In genomic region chr14:118473188-118473830, GRCm38 (mm10) we compare ENCODE assay signal across 8 mouse cellular contexts.
A peak's percentile ranks its signal among the peaks of the same experiment; 100 is the strongest.
DNase-seq lines count a peak whose midpoint lies in the region; ATAC-seq and TF ChIP-seq lines count a peak whose summit lies in the region.

No protein-coding gene starts in this region.

- DNase-seq in heart, postnatal 25 days (ENCODE audit: low spot score), result no peak
- peak; percentile 62 for DNase-seq in hindbrain, embryonic 14.5 days (ENCODE audit: low spot score)
- DNase-seq in midbrain, embryonic 14.5 days, result peak; percentile 74
- DNase-seq in adrenal gland, postnatal 14 days, result no peak
- no peak for DNase-seq in cerebellum, adult 11-12 months
- DNase-seq in Muller cell, postnatal 12 days (ENCODE audit: inconsistent ontology term), result no peak

- WGBS in heart, embryonic 15.5 days, result 12% methylated on average over 20 of the region's 20 CpGs
- WGBS in hindbrain, embryonic 14.5 days, result 6% methylated on average over 20 of the region's 20 CpGs
- WGBS in midbrain, embryonic 14.5 days, result 4% methylated on average over 20 of the region's 20 CpGs

- H3K4me3 ChIP-seq in heart, embryonic 15.5 days, result peak overlapping the region; percentile 57
- H3K4me3 ChIP-seq in cortical plate, adult 2 months (ENCODE audit: insufficient read depth, low read length), result peak overlapping the region; percentile 42
- peak overlapping the region; percentile 42 for H3K4me3 ChIP-seq in hindbrain, embryonic 14.5 days (replicated peaks; ENCODE audit: low read length)
- H3K4me3 ChIP-seq in midbrain, embryonic 14.5 days (replicated peaks; ENCODE audit: low read depth, low read length), result peak overlapping the region; percentile 49

- intact Hi-C loops in heart, postnatal 25 days (cut with DNase I), result no loop called here

- no peak for ATAC-seq in heart, embryonic 15.5 days (replicated peaks; ENCODE audit: insufficient number of reproducible peaks, insufficient read depth, low FRiP score, low read depth)
- peak; percentile 61 for ATAC-seq in hindbrain, embryonic 14.5 days (ENCODE audit: low FRiP score)
- 0 out of 2 replicates have a peak, but pooled peaks have one; percentile 51 for ATAC-seq in midbrain, embryonic 14.5 days (ENCODE audit: low FRiP score, low TSS enrichment)

- no peak overlapping the region; the same call in 1 of the 2 replicates for H3K27ac ChIP-seq in heart, embryonic 15.5 days
- H3K27ac ChIP-seq in cortical plate, adult 2 months (ENCODE audit: insufficient read depth, low read length), result no peak overlapping the region
- H3K27ac ChIP-seq in hindbrain, embryonic 14.5 days, result no peak overlapping the region
- H3K27ac ChIP-seq in midbrain, embryonic 14.5 days (replicated peaks; ENCODE audit: low read depth, low read length), result no peak overlapping the region

- H3K27me3 ChIP-seq in heart, embryonic 15.5 days, result peaks cover 44% of the 10 kb centered on the region
- peaks cover 16% of the 10 kb centered on the region for H3K27me3 ChIP-seq in hindbrain, embryonic 14.5 days (ENCODE audit: control insufficient read depth, insufficient read depth, low read length)
- peaks cover 14% of the 10 kb centered on the region for H3K27me3 ChIP-seq in midbrain, embryonic 14.5 days (ENCODE audit: control insufficient read depth, insufficient read depth, low read length)

- no peak for TF ChIP-seq POLR2A in cortical plate, adult 2 months (IDR thresholded peaks at IDR 0.05; ENCODE audit: extremely low read depth, insufficient read depth, low read length)

- no peaks in the 10 kb centered on the region for H3K36me3 ChIP-seq in heart, embryonic 15.5 days
- H3K36me3 ChIP-seq in hindbrain, embryonic 14.5 days (replicated peaks; ENCODE audit: control insufficient read depth, insufficient read depth), result no peaks in the 10 kb centered on the region
- H3K36me3 ChIP-seq in midbrain, embryonic 14.5 days (ENCODE audit: control insufficient read depth, insufficient read depth, low read length), result no peaks in the 10 kb centered on the region

- H3K4me1 ChIP-seq in heart, embryonic 15.5 days (replicated peaks), result peaks cover 15% of the 10 kb centered on the region
- peaks cover 1% of the 10 kb centered on the region; the same call in 1 of the 2 replicates for H3K4me1 ChIP-seq in cortical plate, adult 2 months (ENCODE audit: control insufficient read depth, insufficient read depth, low read length)
- H3K4me1 ChIP-seq in hindbrain, embryonic 14.5 days (replicated peaks; ENCODE audit: control insufficient read depth, insufficient read depth, low read length), result 0 out of 2 replicates have a peak, but pooled peaks cover 7% of the 10 kb centered on the region
- peaks cover 9% of the 10 kb centered on the region; the same call in 1 of the 2 replicates for H3K4me1 ChIP-seq in midbrain, embryonic 14.5 days (ENCODE audit: control insufficient read depth, insufficient read depth, low read length)

- no peak for TF ChIP-seq CTCF in cortical plate, adult 2 months (IDR thresholded peaks at IDR 0.05; ENCODE audit: extremely low read depth, insufficient read depth, low read length)

- peak overlapping the region; percentile 43; the same call in 1 of the 2 replicates for H3K9ac ChIP-seq in heart, embryonic 15.5 days
- peak overlapping the region; percentile 54; the same call in 1 of the 2 replicates for H3K9ac ChIP-seq in hindbrain, embryonic 14.5 days
- H3K9ac ChIP-seq in midbrain, embryonic 14.5 days (replicated peaks; ENCODE audit: low read length), result peak overlapping the region; percentile 50

- H3K9me3 ChIP-seq in heart, embryonic 15.5 days (replicated peaks), result no peaks in the 10 kb centered on the region
- no peaks in the 10 kb centered on the region for H3K9me3 ChIP-seq in hindbrain, embryonic 14.5 days (ENCODE audit: control insufficient read depth, low read length)
- H3K9me3 ChIP-seq in midbrain, embryonic 14.5 days (ENCODE audit: control insufficient read depth, low read length), result no peaks in the 10 kb centered on the region

- peak overlapping the region; percentile 97 for H3K4me2 ChIP-seq in heart, embryonic 15.5 days
- peak overlapping the region; percentile 89 for H3K4me2 ChIP-seq in hindbrain, embryonic 14.5 days (replicated peaks)
- peak overlapping the region; percentile 89 for H3K4me2 ChIP-seq in midbrain, embryonic 14.5 days (ENCODE audit: low read length)

Comparison
In these comparisons a context has a peak if more than half of its experiments do, and no peak if none do; other contexts are left out.
1. DNase-seq: peak in hindbrain, embryonic 14.5 days (single experiment) and midbrain, embryonic 14.5 days (single experiment); none in heart, postnatal 25 days (single experiment), adrenal gland, postnatal 14 days (single experiment), cerebellum, adult 11-12 months (single experiment) and Muller cell, postnatal 12 days (single experiment).
2. Peak in every context shown above with its lines, with median percentiles within 50 percentile points of each other: H3K4me2 ChIP-seq, H3K4me3 ChIP-seq and H3K9ac ChIP-seq.